Mouse (Mus musculus) B cell, adult 2 months (primary cell): ENCODE results near the gene Plekha7.

Experiments used
- DNase-seq, 2 experiments: peaks; one replicate each; pipeline ENCODE4 v3.0.0; 2022

Gene Plekha7

GRCm38 (mm10) chr7:116287959-116288358, 20.2 kb downstream of the Plekha7 start:
- no peak for DNase-seq

- DNase-seq, result no peak
Observed at GRCm38 (mm10) chr7:116286611-116287355, 21.4 kb downstream of the Plekha7 start.

- DNase-seq, result no peak
Observed at GRCm38 (mm10) chr7:116286173-116286572, 22.0 kb downstream of the Plekha7 start.

GRCm38 (mm10) chr7:116285216-116285615, 23.0 kb downstream of the Plekha7 start:
- DNase-seq, result no peak

GRCm38 (mm10) chr7:116282755-116283154, 25.4 kb downstream of the Plekha7 start:
- DNase-seq, result no peak

- DNase-seq, result no peak
Observed at GRCm38 (mm10) chr7:116280126-116280525, 28.1 kb downstream of the Plekha7 start.

- no peak for DNase-seq
Observed at GRCm38 (mm10) chr7:116278280-116278679, 29.9 kb downstream of the Plekha7 start.

- DNase-seq, result no peak
Observed at GRCm38 (mm10) chr7:116276315-116276714, 31.9 kb downstream of the Plekha7 start.

GRCm38 (mm10) chr7:116273111-116273510, 35.1 kb downstream of the Plekha7 start:
- no peak for DNase-seq

GRCm38 (mm10) chr7:116269501-116269995, 38.6 kb downstream of the Plekha7 start:
- DNase-seq, result no peak

GRCm38 (mm10) chr7:116268113-116268926, 39.9 kb downstream of the Plekha7 start:
- no peak for DNase-seq

GRCm38 (mm10) chr7:116263281-116263680, 44.9 kb downstream of the Plekha7 start:
- no peak for DNase-seq

- no peak for DNase-seq
Observed at GRCm38 (mm10) chr7:116262508-116262907, 45.7 kb downstream of the Plekha7 start.

- peak; percentile 13 to 19 for DNase-seq
Observed at GRCm38 (mm10) chr7:116262101-116262500, 46.1 kb downstream of the Plekha7 start.

GRCm38 (mm10) chr7:116260826-116261615, 47.2 kb downstream of the Plekha7 start:
- no peak for DNase-seq

- no peak for DNase-seq
Observed at GRCm38 (mm10) chr7:116258464-116259185, 49.6 kb downstream of the Plekha7 start.

- no peak for DNase-seq
Observed at GRCm38 (mm10) chr7:116257953-116258352, 50.2 kb downstream of the Plekha7 start.

GRCm38 (mm10) chr7:116255664-116256063, 52.5 kb downstream of the Plekha7 start:
- DNase-seq, result no peak

GRCm38 (mm10) chr7:116254660-116255059, 53.5 kb downstream of the Plekha7 start:
- DNase-seq, result no peak

- no peak for DNase-seq
Observed at GRCm38 (mm10) chr7:116252470-116252869, 55.7 kb downstream of the Plekha7 start.

- no peak for DNase-seq
Observed at GRCm38 (mm10) chr7:116251516-116251915, 56.7 kb downstream of the Plekha7 start.

- no peak for DNase-seq
Observed at GRCm38 (mm10) chr7:116248536-116248935, 59.6 kb downstream of the Plekha7 start.
